Mouse (Mus musculus) neural tube, embryonic 15.5 days (tissue): Measurements from ENCODE around the gene Cyp4f18. TPM values are rescaled to one million over a fixed set of nuclear protein-coding genes. Genes with fewer than 3 reads are reported as not detected.
"Not testable (repeated sequence)": the region's sequence is repeated elsewhere in the genome, so short reads cannot be mapped to it uniquely, and the experiment has no call there.

Experiments used
- ATAC-seq: fragments of 200-750 bp; cut with Nextera tagmentation; 2 replicates; pipeline ENCODE4 v1.8.0; 2017; ENCODE audit warnings: mild to moderate bottlenecking, moderate TSS enrichment, moderate library complexity; ENCODE audit not compliant: low FRiP score
- H3K27ac ChIP-seq: fragments of 300-500 bp; sonication (generic); replicated peaks from 2 replicates; pipeline ENCODE4 v1.5.1; 2015; ENCODE audit warnings: mild to moderate bottlenecking, inconsistent platforms
- H3K27me3 ChIP-seq: fragments of 300-500 bp; sonication (generic); replicated peaks from 2 replicates; pipeline ENCODE4 v1.6.1; 2015; ENCODE audit warnings: inconsistent platforms
- H3K36me3 ChIP-seq: fragments of 300-500 bp; sonication (generic); 2 replicates; pipeline ENCODE4 v1.6.1; 2015; ENCODE audit warnings: inconsistent platforms
- H3K4me1 ChIP-seq: fragments of 300-500 bp; sonication (generic); 2 replicates; pipeline ENCODE4 v1.6.1; 2015; ENCODE audit warnings: inconsistent platforms
- H3K4me2 ChIP-seq: fragments of 300-500 bp; sonication (generic); 2 replicates; pipeline ENCODE4 v1.6.1; 2015; ENCODE audit warnings: inconsistent platforms, mild to moderate bottlenecking, moderate library complexity
- H3K4me3 ChIP-seq: fragments of 300-500 bp; sonication (generic); replicated peaks from 2 replicates; pipeline ENCODE4 v1.5.1; 2015; ENCODE audit warnings: mild to moderate bottlenecking, inconsistent platforms
- H3K9ac ChIP-seq: fragments of 300-500 bp; sonication (generic); replicated peaks from 2 replicates; pipeline ENCODE4 v1.6.1; 2015; ENCODE audit warnings: mild to moderate bottlenecking, inconsistent platforms
- H3K9me3 ChIP-seq: fragments of 300-500 bp; sonication (generic); replicated peaks from 2 replicates; pipeline ENCODE4 v1.6.1; 2016; ENCODE audit warnings: inconsistent platforms
- WGBS: fragments of 180-500 bp; shearing (Covaris S2); methylation state at CpG from one replicate; pipeline ENCODE4 v1.1.7; 2015; ENCODE audit warnings: mixed read lengths; 5-methylcytosine and 5-hydroxymethylcytosine counted together
- polyA plus RNA-seq: library from polyadenylated mRNA; unstranded; fragments of >200 nt; fragmentation: Nextera tagmentation; extraction: Ambion mirVana; gene quantifications from 2 replicates; pipeline ENCODE4 v1.2.1, GENCODE M21; 2015

The Cyp4f18 gene
- polyA plus RNA-seq, 1 experiment from 2014 or later = 1.3 TPM

DNA sequence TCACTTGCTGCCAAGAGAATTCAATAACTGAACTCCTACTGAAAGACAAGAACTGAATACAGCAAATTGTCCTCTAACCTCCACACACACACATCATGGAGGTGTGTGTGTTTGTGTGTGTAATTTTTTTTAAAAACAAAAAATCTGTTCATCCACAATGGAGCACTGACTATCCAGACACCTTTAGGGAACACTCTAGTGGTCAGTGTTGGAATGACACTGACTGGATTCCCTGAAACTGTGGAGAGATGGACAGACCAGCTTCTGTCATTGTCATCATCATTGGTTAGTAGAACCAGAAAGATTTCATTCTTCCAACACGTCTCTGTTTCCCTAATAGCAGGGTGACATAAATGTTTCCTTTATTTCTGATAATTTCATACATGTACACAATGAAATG is 37.5 kb downstream of the Cyp4f18 start:
- no peak for ATAC-seq
- Histone ChIP-seq H3K4me2 (no peak overlapping the region), H3K4me1 (no peaks in the 10 kb centered on the region), H3K27me3 (no peaks in the 10 kb centered on the region), H3K36me3 (peaks cover 22% of the 10 kb centered on the region), H3K9ac (no peak overlapping the region), H3K27ac (no peak overlapping the region), H3K9me3 (no peaks in the 10 kb centered on the region), H3K4me3 (no peak overlapping the region)
- 83% methylated on average over 1 of the region's 1 CpGs for WGBS

DNA sequence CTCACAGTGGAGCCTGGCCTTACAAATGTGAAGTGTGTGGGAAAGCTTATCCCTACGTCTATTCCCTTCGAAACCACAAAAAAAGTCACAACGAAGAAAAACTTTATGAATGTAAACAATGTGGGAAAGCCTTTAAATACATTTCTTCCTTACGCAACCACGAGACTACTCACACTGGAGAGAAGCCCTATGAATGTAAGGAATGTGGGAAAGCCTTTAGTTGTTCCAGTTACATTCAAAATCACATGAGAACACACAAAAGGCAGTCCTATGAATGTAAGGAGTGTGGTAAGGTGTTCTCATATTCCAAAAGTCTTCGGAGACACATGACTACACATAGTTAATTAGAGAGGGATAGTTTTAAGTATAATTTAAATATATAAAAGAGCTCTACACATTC is 40.8 kb downstream of the Cyp4f18 start:
- Histone ChIP-seq H3K9me3 (no peaks in the 10 kb centered on the region), H3K4me1 (no peaks in the 10 kb centered on the region), H3K27ac (no peak overlapping the region), H3K36me3 (peaks cover 51% of the 10 kb centered on the region), H3K4me2 (no peak overlapping the region), H3K4me3 (no peak overlapping the region), H3K27me3 (no peaks in the 10 kb centered on the region), H3K9ac (no peak overlapping the region)
- 94% methylated on average over 6 of the region's 6 CpGs for WGBS
- no peak for ATAC-seq

DNA sequence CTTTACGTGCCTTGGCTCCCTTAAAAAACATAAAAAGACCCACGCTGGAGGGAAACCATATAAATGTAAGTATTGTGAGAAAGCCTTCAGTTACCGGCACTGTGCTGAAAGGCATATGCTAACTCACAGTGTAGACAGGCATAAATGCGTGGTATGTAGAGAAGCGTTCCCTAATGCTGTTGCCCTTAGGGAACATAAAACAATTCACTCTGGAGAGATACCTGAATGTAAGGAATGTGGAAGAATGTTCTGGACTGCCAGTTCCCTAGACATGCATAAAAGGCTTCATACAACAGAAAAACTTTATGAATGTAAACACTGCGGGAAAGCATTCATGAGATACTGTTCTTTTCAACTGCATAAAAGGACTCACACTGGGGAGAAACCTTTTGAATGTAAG is 41.3 kb downstream of the Cyp4f18 start:
- Histone ChIP-seq H3K27ac (no peak overlapping the region), H3K27me3 (no peaks in the 10 kb centered on the region), H3K9me3 (no peaks in the 10 kb centered on the region), H3K4me2 (no peak overlapping the region), H3K4me1 (no peaks in the 10 kb centered on the region), H3K36me3 (peaks cover 51% of the 10 kb centered on the region), H3K9ac (no peak overlapping the region), H3K4me3 (no peak overlapping the region)
- no peak for ATAC-seq
- WGBS = 87% methylated on average over 6 of the region's 6 CpGs

DNA sequence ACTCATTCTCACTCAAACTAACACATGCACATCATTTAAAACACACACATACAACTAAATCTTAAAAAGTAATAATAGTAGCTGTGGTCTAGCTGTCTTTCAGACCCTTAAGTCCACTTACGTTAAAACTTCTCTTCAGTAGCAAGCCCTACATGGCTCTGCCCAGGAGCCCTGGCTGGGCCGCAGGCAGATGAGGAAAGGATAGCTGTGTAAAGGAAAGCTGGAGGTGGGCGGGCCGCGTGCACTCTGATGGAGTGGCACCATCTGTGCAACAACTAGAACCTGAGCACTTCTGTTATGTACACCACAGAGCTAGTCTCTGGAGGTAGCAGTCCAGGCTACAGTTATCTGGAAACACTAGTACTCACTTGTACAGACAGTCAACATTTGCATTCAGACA is 42.2 kb downstream of the Cyp4f18 start:
- Histone ChIP-seq H3K9me3 (no peaks in the 10 kb centered on the region), H3K36me3 (peaks cover 51% of the 10 kb centered on the region), H3K4me3 (no peak overlapping the region), H3K4me2 (no peak overlapping the region), H3K9ac (no peak overlapping the region), H3K27ac (no peak overlapping the region), H3K4me1 (no peaks in the 10 kb centered on the region), H3K27me3 (no peaks in the 10 kb centered on the region)
- WGBS = 99% methylated on average over 5 of the region's 5 CpGs
- ATAC-seq = no peak

DNA sequence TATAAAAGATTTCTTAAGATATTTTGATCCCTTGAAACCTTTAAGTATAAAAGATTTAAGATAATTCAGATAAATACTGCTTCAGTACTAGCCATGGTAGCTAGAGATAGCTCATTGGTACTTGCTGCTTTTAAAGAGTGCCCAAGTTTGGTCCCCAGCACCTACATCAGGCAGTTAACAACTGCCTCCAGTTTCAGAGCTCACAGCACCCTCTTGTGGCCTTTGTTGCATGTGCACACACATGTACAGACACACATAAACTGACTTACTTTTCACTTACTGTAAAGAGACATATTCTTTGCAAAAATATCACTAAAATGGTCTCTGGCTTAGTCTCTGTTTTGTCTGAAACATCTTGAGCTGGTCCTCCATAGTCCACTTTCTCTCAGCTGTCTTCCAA is 43.0 kb downstream of the Cyp4f18 start:
- H3K27ac ChIP-seq = no peak overlapping the region

DNA sequence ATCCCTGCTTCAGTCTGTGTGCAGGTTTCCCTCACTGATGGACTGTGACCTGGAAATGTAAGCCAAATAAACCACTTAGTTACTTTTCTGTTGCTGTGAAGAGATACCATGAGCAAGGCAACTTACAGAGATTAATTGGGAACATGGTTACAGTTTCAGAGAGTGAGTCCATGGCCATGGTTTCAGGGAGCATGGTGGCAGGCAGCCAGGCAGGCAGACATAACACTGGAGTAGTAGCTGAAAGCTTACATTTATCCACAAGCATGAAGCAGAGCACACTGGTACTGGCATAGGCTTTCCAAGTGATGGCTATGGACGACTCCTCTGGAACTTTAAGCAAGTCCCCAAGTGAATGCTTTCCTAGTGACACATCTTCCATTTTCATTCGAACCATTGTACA is 44.3 kb downstream of the Cyp4f18 start:
- Histone ChIP-seq H3K27ac (no peak overlapping the region), H3K9ac (no peak overlapping the region), H3K27me3 (no peaks in the 10 kb centered on the region), H3K4me1 (no peaks in the 10 kb centered on the region), H3K4me3 (no peak overlapping the region), H3K36me3 (peaks cover 51% of the 10 kb centered on the region), H3K9me3 (no peaks in the 10 kb centered on the region), H3K4me2 (no peak overlapping the region)
- WGBS = 96% methylated on average over 2 of the region's 2 CpGs
- ATAC-seq = no peak

More for the DNA sequence above, 43.0 kb downstream of the Cyp4f18 start:
- H3K9ac ChIP-seq = no peak overlapping the region
- H3K4me1 ChIP-seq = no peaks in the 10 kb centered on the region
- no peak overlapping the region for H3K4me2 ChIP-seq
- no peaks in the 10 kb centered on the region for H3K9me3 ChIP-seq
- H3K27me3 ChIP-seq = no peaks in the 10 kb centered on the region
- H3K36me3 ChIP-seq = peaks cover 51% of the 10 kb centered on the region
- no peak overlapping the region for H3K4me3 ChIP-seq
- no peak for ATAC-seq

DNA sequence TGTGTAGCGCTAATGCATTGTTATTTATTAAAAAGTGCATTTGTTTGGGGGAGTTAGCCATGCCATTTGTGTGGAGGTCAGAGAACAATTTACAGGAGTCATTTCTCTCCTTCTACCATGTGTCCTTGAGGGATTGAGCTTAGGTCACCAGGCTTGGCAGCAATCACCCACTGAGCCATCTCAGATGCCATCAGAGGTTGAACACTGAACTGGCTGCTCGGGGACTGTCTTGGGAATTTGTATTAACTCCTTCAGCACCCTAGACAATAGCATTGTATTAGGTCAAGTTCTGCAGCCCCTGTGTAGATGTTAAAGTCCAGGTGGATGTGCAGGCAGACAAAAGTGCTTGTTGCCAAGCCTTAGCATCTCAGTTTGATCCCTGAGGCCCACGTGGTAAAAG is 45.4 kb downstream of the Cyp4f18 start:
- 88% methylated on average over 3 of the region's 3 CpGs for WGBS
- Histone ChIP-seq H3K27ac (no peak overlapping the region), H3K4me3 (no peak overlapping the region), H3K9ac (no peak overlapping the region), H3K9me3 (no peaks in the 10 kb centered on the region), H3K27me3 (no peaks in the 10 kb centered on the region), H3K4me2 (no peak overlapping the region), H3K36me3 (peaks cover 49% of the 10 kb centered on the region), H3K4me1 (no peaks in the 10 kb centered on the region)
- ATAC-seq = no peak

DNA sequence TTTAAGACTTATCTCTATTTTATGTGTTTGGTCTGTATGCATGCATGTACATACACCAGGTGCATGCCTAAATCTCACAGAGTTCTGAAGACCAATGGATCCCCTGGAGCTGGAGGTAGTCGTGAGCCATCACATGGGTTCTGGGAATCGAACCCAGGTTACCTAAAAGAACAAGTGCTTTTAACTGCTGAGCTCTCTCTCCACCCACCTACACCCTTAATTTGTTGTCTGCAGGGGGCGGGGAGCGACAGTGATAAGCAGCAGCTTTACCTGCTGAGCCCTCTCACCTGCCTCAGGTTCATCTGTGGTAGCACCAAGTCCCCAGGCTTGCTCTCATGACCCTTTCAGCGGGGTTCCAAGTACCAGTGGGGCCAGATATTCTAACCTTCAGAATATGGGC is 47.6 kb downstream of the Cyp4f18 start:
- WGBS = 94% methylated on average over 5 of the region's 5 CpGs
- H3K9me3 ChIP-seq = no peaks in the 10 kb centered on the region
- H3K36me3 ChIP-seq = peaks cover 27% of the 10 kb centered on the region
- no peak overlapping the region for H3K4me3 ChIP-seq
- H3K27ac ChIP-seq = no peak overlapping the region
- no peak overlapping the region for H3K4me2 ChIP-seq
- no peaks in the 10 kb centered on the region for H3K27me3 ChIP-seq
- no peaks in the 10 kb centered on the region for H3K4me1 ChIP-seq
- no peak overlapping the region for H3K9ac ChIP-seq
- ATAC-seq = no peak

DNA sequence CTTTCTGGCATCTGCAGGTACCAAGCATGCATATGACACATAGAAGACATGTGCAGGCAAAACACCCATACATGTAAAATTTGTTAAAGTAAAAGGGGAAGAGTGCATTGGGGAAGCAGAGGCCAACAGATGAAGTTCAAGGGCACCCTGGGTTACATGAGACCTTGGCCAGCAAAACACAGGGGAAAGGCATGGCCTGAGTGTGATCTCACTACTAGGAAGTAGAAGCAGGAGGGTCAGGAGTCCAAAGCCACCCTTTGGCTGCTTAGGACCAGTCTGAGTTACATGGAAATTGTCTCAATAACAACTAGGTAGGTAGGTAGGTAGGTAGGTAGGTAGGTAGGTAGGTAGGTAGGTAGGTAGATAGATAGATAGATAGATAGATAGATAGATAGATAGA is 48.9 kb downstream of the Cyp4f18 start:
- no peak for ATAC-seq
- Histone ChIP-seq H3K4me2 (no peak overlapping the region), H3K4me1 (no peaks in the 10 kb centered on the region), H3K4me3 (no peak overlapping the region), H3K9me3 (no peaks in the 10 kb centered on the region), H3K9ac (no peak overlapping the region), H3K36me3 (peaks cover 14% of the 10 kb centered on the region), H3K27me3 (no peaks in the 10 kb centered on the region), H3K27ac (no peak overlapping the region)

DNA sequence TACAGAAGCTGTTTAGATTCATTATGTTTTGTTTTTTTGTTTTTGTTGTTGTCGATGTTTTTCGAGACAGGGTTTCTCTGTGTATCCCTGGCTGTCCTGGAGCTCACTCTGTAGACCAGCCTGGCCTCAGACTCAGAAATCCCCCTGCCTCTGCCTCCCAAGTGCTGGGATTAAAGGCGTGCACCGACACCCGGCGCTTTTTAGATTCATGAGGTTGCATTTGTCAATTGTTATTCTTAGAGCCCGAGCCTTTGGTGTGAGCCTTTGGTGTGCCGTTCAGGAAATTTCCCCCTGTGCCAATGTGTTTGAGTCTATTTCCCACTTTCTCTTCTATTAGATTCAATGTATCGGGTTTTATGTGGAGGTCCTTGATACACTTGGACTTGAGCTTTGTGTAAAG is 54.8 kb downstream of the Cyp4f18 start:
- Histone ChIP-seq H3K36me3 (peaks cover 9% of the 10 kb centered on the region), H3K9ac (no peak overlapping the region), H3K4me2 (no peak overlapping the region), H3K27me3 (no peaks in the 10 kb centered on the region), H3K4me3 (no peak overlapping the region), H3K9me3 (no peaks in the 10 kb centered on the region), H3K27ac (no peak overlapping the region), H3K4me1 (peaks cover 19% of the 10 kb centered on the region)
- ATAC-seq = no peak
- 98% methylated on average over 9 of the region's 9 CpGs for WGBS

DNA sequence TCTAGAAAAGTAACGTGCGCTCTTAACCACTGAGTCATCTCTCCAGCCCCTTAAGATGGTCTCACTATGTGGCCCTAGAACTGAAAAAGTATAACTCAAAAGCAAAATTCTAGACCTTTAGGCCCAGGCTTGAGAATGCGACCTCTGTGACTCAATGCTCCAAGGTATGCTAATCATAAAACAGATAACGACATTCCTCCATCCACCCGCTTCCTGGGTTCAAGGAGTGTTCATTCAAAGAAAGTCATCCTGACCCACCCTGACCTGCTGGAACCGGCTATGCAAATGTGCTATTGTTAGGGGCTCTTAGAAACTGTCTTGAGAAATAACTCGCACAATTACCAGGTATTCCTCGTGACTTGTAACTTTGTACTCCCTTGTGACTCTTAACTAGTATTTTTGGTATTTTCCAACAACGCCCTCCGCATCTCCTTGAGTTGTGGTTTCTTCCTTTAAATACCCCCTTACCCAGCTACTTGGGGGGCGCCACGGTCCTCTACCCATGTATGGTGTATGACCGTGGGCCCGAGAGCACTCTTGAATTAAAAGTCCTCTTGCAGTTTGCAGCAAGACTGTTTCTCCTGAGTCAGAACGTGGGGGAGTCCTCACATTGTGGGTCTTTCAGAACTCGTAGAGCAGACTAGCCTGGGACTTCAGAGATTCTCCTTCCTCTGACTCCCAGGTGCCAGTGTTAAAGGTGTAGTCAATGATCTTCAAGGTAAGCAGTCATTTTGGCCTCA is 56.3 kb downstream of the Cyp4f18 start:
- H3K4me1 ChIP-seq = peaks cover 19% of the 10 kb centered on the region
- H3K9me3 ChIP-seq, H3K4me3 ChIP-seq, ATAC-seq, H3K27ac ChIP-seq, H3K27me3 ChIP-seq, H3K36me3 ChIP-seq, H3K4me2 ChIP-seq, H3K9ac ChIP-seq: not testable (repeated sequence)
- 97% methylated on average over 16 of the region's 16 CpGs for WGBS

DNA sequence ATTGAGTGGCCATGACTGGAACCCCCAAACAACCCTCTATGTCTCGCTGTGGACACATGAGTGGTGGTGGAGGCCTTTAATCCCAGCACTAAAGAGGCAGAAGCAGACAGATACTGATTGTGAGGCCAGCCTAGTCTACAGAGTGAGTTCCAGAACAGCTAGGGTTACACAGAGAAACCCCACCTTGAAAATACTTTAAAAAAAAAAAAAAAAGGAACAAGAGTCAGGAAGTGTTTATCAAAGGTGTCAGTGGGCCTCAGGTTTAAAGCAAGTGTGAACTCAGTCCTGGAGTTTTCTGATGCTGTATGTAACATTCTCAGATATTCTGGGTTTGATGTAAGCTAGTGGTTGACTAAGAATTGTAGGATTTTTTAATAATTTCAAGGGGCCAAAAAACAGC is 56.9 kb downstream of the Cyp4f18 start:
- H3K27ac ChIP-seq = no peak overlapping the region
- 95% methylated on average over 1 of the region's 1 CpGs for WGBS
- H3K4me1 ChIP-seq = peaks cover 19% of the 10 kb centered on the region
- H3K36me3 ChIP-seq = peaks cover 9% of the 10 kb centered on the region
- H3K9ac ChIP-seq = no peak overlapping the region
- no peaks in the 10 kb centered on the region for H3K27me3 ChIP-seq
- no peak overlapping the region for H3K4me3 ChIP-seq
- H3K9me3 ChIP-seq = no peaks in the 10 kb centered on the region
- 0 out of 2 replicates have a peak overlapping the region, but pooled peaks have one; percentile 61 for H3K4me2 ChIP-seq
- no peak for ATAC-seq
